Mouse (Mus musculus): ENCODE measurements around the gene Dcbld2.

- TF ChIP-seq CTCF (IDR thresholded peaks at IDR 0.05; ENCODE audit: low read depth, low read length) = no peak
- no peak for TF ChIP-seq TAL1 (conservative IDR thresholded peaks at IDR 0.05; ENCODE audit: low read depth, low read length)
- no peak for TF ChIP-seq POLR2AphosphoS5 (IDR thresholded peaks at IDR 0.05; ENCODE audit: insufficient replicate concordance, low read depth, low read length)
- TF ChIP-seq GATA1 (IDR thresholded peaks at IDR 0.05; ENCODE audit: borderline replicate concordance, low read length) = no peak
These were observed 74.1 kb downstream of the Dcbld2 start for GRCm38 (mm10) chr16:58482296-58482695.

Data from G1E (cell line).